Mouse (Mus musculus) ES-Bruce4 (cell line): ENCODE measurements around the gene Abhd4.

ENCODE experiments used
- CTCF ChIP-seq: IDR thresholded peaks from one replicate; pipeline ENCODE4 v1.8.1; 2011; ENCODE audit warnings: low read depth, low read length
- EP300 ChIP-seq: IDR thresholded peaks from 2 replicates; pipeline ENCODE4 v1.6.1; 2011; ENCODE audit warnings: low read depth, low read length; ENCODE audit not compliant: insufficient read depth
- POLR2A ChIP-seq: IDR thresholded peaks from one replicate; pipeline ENCODE4 v1.8.1; 2011; ENCODE audit warnings: low read length; ENCODE audit not compliant: insufficient read depth

DNA sequence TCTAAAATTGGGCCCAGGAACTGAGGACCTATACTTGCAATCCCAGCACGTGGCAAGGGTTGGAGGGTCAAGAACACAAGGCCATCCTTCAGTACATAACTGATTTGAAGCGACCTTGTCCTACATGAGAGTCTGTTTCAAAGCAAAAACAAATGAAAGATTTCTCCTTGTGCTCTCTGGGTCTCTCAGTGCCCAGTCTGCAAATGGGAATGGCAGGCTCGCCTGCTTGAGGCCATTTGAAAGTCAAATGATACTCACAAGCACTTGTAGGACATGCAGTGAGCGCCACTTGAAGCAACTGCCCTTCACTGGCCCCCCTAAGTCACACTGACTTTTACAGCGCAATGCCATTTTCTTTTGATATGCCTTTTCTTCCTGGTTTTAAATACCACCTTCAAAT lies 13.4 kb upstream of the Abhd4 start:
- TF ChIP-seq CTCF (no peak), POLR2A (no peak), EP300 (no peak)
